8 mouse cellular contexts compared by ENCODE assay signal in genomic region chr13:47194695-47195094, GRCm38 (mm10).
A peak's percentile ranks its signal among the peaks of the same experiment; 100 is the strongest.
DNase-seq lines count a peak whose midpoint lies in the region; ATAC-seq lines count a peak whose summit lies in the region.

No protein-coding gene starts in this region.

- 10% methylated on average over 11 of the region's 11 CpGs for WGBS in heart, embryonic 12.5 days
- 26% methylated on average over 11 of the region's 11 CpGs for WGBS in hindbrain, embryonic 12.5 days
- WGBS in midbrain, embryonic 12.5 days, result 33% methylated on average over 11 of the region's 11 CpGs

- no peak overlapping the region for H3K27ac ChIP-seq in heart, embryonic 12.5 days (ENCODE audit: poor library complexity, severe bottlenecking)
- H3K27ac ChIP-seq in hindbrain, embryonic 12.5 days, result no peak overlapping the region
- no peak overlapping the region for H3K27ac ChIP-seq in midbrain, embryonic 12.5 days (replicated peaks)

- H3K9me3 ChIP-seq in heart, embryonic 12.5 days (replicated peaks), result no peaks in the 10 kb centered on the region
- no peaks in the 10 kb centered on the region for H3K9me3 ChIP-seq in hindbrain, embryonic 12.5 days (replicated peaks)
- H3K9me3 ChIP-seq in midbrain, embryonic 12.5 days, result no peaks in the 10 kb centered on the region

- ATAC-seq in heart, embryonic 12.5 days (ENCODE audit: insufficient number of reproducible peaks, low FRiP score), result no peak
- ATAC-seq in common myeloid progenitor, adult 5-6 weeks (replicated peaks; ENCODE audit: low read depth, poor library complexity, severe bottlenecking), result 0 out of 2 replicates have a peak, but pooled peaks have one; percentile 13
- no peak for ATAC-seq in hindbrain, embryonic 12.5 days (ENCODE audit: low FRiP score)
- no peak for ATAC-seq in midbrain, embryonic 12.5 days (ENCODE audit: low FRiP score, low read depth)

- H3K36me3 ChIP-seq in heart, embryonic 12.5 days, result no peaks in the 10 kb centered on the region
- no peaks in the 10 kb centered on the region for H3K36me3 ChIP-seq in hindbrain, embryonic 12.5 days
- H3K36me3 ChIP-seq in midbrain, embryonic 12.5 days, result no peaks in the 10 kb centered on the region

- H3K4me2 ChIP-seq in heart, embryonic 12.5 days, result peak overlapping the region; percentile 97
- peak overlapping the region; percentile 92 for H3K4me2 ChIP-seq in hindbrain, embryonic 12.5 days (replicated peaks)
- peak overlapping the region; percentile 90; the same call in 1 of the 2 replicates for H3K4me2 ChIP-seq in midbrain, embryonic 12.5 days (replicated peaks)

- H3K4me3 ChIP-seq in heart, embryonic 12.5 days, result peak overlapping the region; percentile 65
- no peak overlapping the region; the same call in 1 of the 2 replicates for H3K4me3 ChIP-seq in hindbrain, embryonic 12.5 days
- H3K4me3 ChIP-seq in midbrain, embryonic 12.5 days, result no peak overlapping the region

- peak overlapping the region; percentile 37; the same call in 1 of the 2 replicates for H3K9ac ChIP-seq in heart, embryonic 12.5 days
- no peak overlapping the region for H3K9ac ChIP-seq in hindbrain, embryonic 12.5 days
- no peak overlapping the region for H3K9ac ChIP-seq in midbrain, embryonic 12.5 days (replicated peaks)

- H3K4me1 ChIP-seq in heart, embryonic 12.5 days (replicated peaks), result peaks cover 18% of the 10 kb centered on the region
- peaks cover 10% of the 10 kb centered on the region for H3K4me1 ChIP-seq in hindbrain, embryonic 12.5 days
- peaks cover 14% of the 10 kb centered on the region for H3K4me1 ChIP-seq in midbrain, embryonic 12.5 days

- peaks cover 9% of the 10 kb centered on the region; the same call in 1 of the 2 replicates for H3K27me3 ChIP-seq in heart, embryonic 12.5 days (replicated peaks)
- H3K27me3 ChIP-seq in hindbrain, embryonic 12.5 days, result peaks cover 33% of the 10 kb centered on the region
- H3K27me3 ChIP-seq in midbrain, embryonic 12.5 days, result peaks cover 33% of the 10 kb centered on the region

- DNase-seq in heart, adult 9 months (ENCODE audit: low spot score in 2 of 2), result no peak
- DNase-seq in adrenal gland, postnatal 14 days, result no peak
- DNase-seq in layer of hippocampus, adult 18-20 months (ENCODE audit: low spot score in 2 of 2), result no peak
- DNase-seq in layer of hippocampus, adult 9-10 months (ENCODE audit: low spot score), result no peak
